Mouse (Mus musculus): ENCODE data around the gene Nr3c2.

- no peak for TF ChIP-seq CTCF (IDR thresholded peaks at IDR 0.05; ENCODE audit: low read depth)
- no peak for TF ChIP-seq EP300 (optimal IDR thresholded peaks at IDR 0.05)
Observed at GRCm38 (mm10) chr8:77046217-77046616, 147.0 kb downstream of the Nr3c2 start.
